Mouse (Mus musculus) limb, embryonic 14.5 days (tissue): ENCODE results near the gene Aldoc. TPM values are rescaled to one million over a fixed set of nuclear protein-coding genes. Genes with fewer than 3 reads are reported as not detected.

Source experiments
- ATAC-seq: fragments of 200-750 bp; cut with Nextera tagmentation; 2 replicates; pipeline ENCODE4 v1.8.0; 2017; ENCODE audit warnings: low read depth, moderate number of reproducible peaks, moderate TSS enrichment; ENCODE audit not compliant: low FRiP score
- DNase-seq: peaks from one replicate; pipeline ENCODE4 v3.0.0-alpha.2; 2015; ENCODE audit warnings: low spot score
- H3K27ac ChIP-seq: fragments of 300-500 bp; sonication (generic); replicated peaks from 2 replicates; pipeline ENCODE4 v1.5.1; 2014; ENCODE audit warnings: low read depth, mild to moderate bottlenecking, low read length, moderate library complexity, mixed read lengths
- H3K27me3 ChIP-seq: fragments of 300-500 bp; sonication (generic); 2 replicates; pipeline ENCODE4 v1.6.1; 2014; ENCODE audit warnings: low read length, mixed read lengths; ENCODE audit not compliant: control insufficient read depth, insufficient read depth
- H3K36me3 ChIP-seq: fragments of 300-500 bp; sonication (generic); 2 replicates; pipeline ENCODE4 v1.6.1; 2014; ENCODE audit warnings: mild to moderate bottlenecking, low read length, moderate library complexity, mixed read lengths; ENCODE audit not compliant: control insufficient read depth, insufficient read depth
- H3K4me1 ChIP-seq: fragments of 300-500 bp; sonication (generic); 2 replicates; pipeline ENCODE4 v1.6.1; 2014; ENCODE audit warnings: antibody characterized with exemption, low read length, mixed read lengths; ENCODE audit not compliant: control insufficient read depth, insufficient read depth
- H3K4me2 ChIP-seq: fragments of 300-500 bp; sonication (generic); replicated peaks from 2 replicates; pipeline ENCODE4 v1.6.1; 2014; ENCODE audit warnings: low read depth, mild to moderate bottlenecking, low read length, moderate library complexity; ENCODE audit not compliant: severe bottlenecking
- H3K4me3 ChIP-seq: fragments of 300-500 bp; sonication (generic); replicated peaks from 2 replicates; pipeline ENCODE4 v1.5.1; 2014; ENCODE audit warnings: low read length
- H3K9ac ChIP-seq: fragments of 300-500 bp; sonication (generic); 2 replicates; pipeline ENCODE4 v1.6.1; 2014; ENCODE audit warnings: mild to moderate bottlenecking, low read depth, low read length, moderate library complexity; ENCODE audit not compliant: severe bottlenecking
- H3K9me3 ChIP-seq: fragments of 300-500 bp; sonication (generic); 2 replicates; pipeline ENCODE4 v1.6.1; 2016; ENCODE audit warnings: low read length; ENCODE audit not compliant: control insufficient read depth
- POLR2A ChIP-seq: fragments of 200-500 bp; IDR thresholded peaks from 2 replicates; pipeline ENCODE4 v1.8.0; 2012; ENCODE audit warnings: inconsistent platforms, mild to moderate bottlenecking, moderate library complexity, borderline replicate concordance; ENCODE audit not compliant: insufficient read depth, insufficient read length; ENCODE audit errors: extremely low read depth
- WGBS: fragments of 180-500 bp; shearing (Covaris S2); extraction: QIAGEN DNeasy Blood & Tissue Kit; methylation state at CpG from one replicate; pipeline ENCODE4 v1.1.7; 2014; 5-methylcytosine and 5-hydroxymethylcytosine counted together
- polyA plus RNA-seq, 2 experiments: library from polyadenylated mRNA; depleted of rRNA in 1 of 2; stranded (reverse) in 1 of 2; unstranded in 1 of 2; fragments of >200 nt; fragmentation: Nextera tagmentation in 1 of 2; extraction: Ambion mirVana in 1 of 2; gene quantifications; 2 replicates each; pipeline versions ENCODE4 v1.2.1 to v1.2.3; 2012 to 2014

Gene Aldoc
- polyA plus RNA-seq, 2 experiments: 11.3 to 11.9 TPM

GRCm38 (mm10) chr11:78374147-78374546, 51.4 kb downstream of the Aldoc start:
- DNase-seq (no peak), ATAC-seq (no peak)
- H3K27me3 ChIP-seq: no peaks in the 10 kb centered on the region
- no peak overlapping the region for H3K9ac ChIP-seq
- 60% methylated on average over 8 of the region's 8 CpGs for WGBS
- H3K36me3 ChIP-seq: no peaks in the 10 kb centered on the region
- H3K27ac ChIP-seq: no peak overlapping the region
- no peak overlapping the region for H3K4me3 ChIP-seq
- peaks cover 13% of the 10 kb centered on the region for H3K4me1 ChIP-seq
- no peaks in the 10 kb centered on the region for H3K9me3 ChIP-seq
- no peak for TF ChIP-seq POLR2A
- no peak overlapping the region for H3K4me2 ChIP-seq

Other genes starting within 250 kb of the Aldoc start
- gene Eral1, start 242.6 kb upstream of the Aldoc start, polyA plus RNA-seq (2012; rRNA removed): 34.4 and 42.2 TPM in 2 replicates
- gene Eral1, start 242.6 kb upstream of the Aldoc start, polyA plus RNA-seq (2014; fragmentation: Nextera tagmentation; extraction: Ambion mirVana): 35.8 and 38.4 TPM in 2 replicates
- 11.7 and 15.9 TPM in 2 replicates for gene Fam222b, start 228.3 kb upstream of the Aldoc start, polyA plus RNA-seq (2012; rRNA removed)
- gene Fam222b, start 228.3 kb upstream of the Aldoc start, polyA plus RNA-seq (2014; fragmentation: Nextera tagmentation; extraction: Ambion mirVana): 13.3 and 18.1 TPM in 2 replicates
- 159 and 212 TPM in 2 replicates for gene Traf4, start 157.4 kb upstream of the Aldoc start, polyA plus RNA-seq (2012; rRNA removed)
- 59.0 and 67.7 TPM in 2 replicates for gene Traf4, start 157.4 kb upstream of the Aldoc start, polyA plus RNA-seq (2014; fragmentation: Nextera tagmentation; extraction: Ambion mirVana)
- 38.3 and 46.4 TPM in 2 replicates for gene Nek8, start 146.3 kb upstream of the Aldoc start, polyA plus RNA-seq (2012; rRNA removed)
- 11.9 and 17.2 TPM in 2 replicates for gene Nek8, start 146.3 kb upstream of the Aldoc start, polyA plus RNA-seq (2014; fragmentation: Nextera tagmentation; extraction: Ambion mirVana)
- 43.3 and 48.4 TPM in 2 replicates for gene Tlcd1, start 146.3 kb upstream of the Aldoc start, polyA plus RNA-seq (2012; rRNA removed)
- 19.4 and 21.4 TPM in 2 replicates for gene Tlcd1, start 146.3 kb upstream of the Aldoc start, polyA plus RNA-seq (2014; fragmentation: Nextera tagmentation; extraction: Ambion mirVana)
- gene Rpl23a, start 139.4 kb upstream of the Aldoc start, polyA plus RNA-seq (2012; rRNA removed): 1,666 and 3,231 TPM in 2 replicates
- 1,710 and 1,819 TPM in 2 replicates for gene Rpl23a, start 139.4 kb upstream of the Aldoc start, polyA plus RNA-seq (2014; fragmentation: Nextera tagmentation; extraction: Ambion mirVana)
- 163 and 228 TPM in 2 replicates for gene Rab34, start 134.5 kb upstream of the Aldoc start, polyA plus RNA-seq (2012; rRNA removed)
- gene Rab34, start 134.5 kb upstream of the Aldoc start, polyA plus RNA-seq (2014; fragmentation: Nextera tagmentation; extraction: Ambion mirVana): 171 and 181 TPM in 2 replicates
- 1.7 and 1.9 TPM in 2 replicates for gene Proca1, start 129.6 kb upstream of the Aldoc start, polyA plus RNA-seq (2012; rRNA removed)
- 2.1 and 3.2 TPM in 2 replicates for gene Proca1, start 129.6 kb upstream of the Aldoc start, polyA plus RNA-seq (2014; fragmentation: Nextera tagmentation; extraction: Ambion mirVana)
- gene Sdf2, start 77.2 kb upstream of the Aldoc start, polyA plus RNA-seq (2012; rRNA removed): 125 and 140 TPM in 2 replicates
- 93.8 and 107 TPM in 2 replicates for gene Sdf2, start 77.2 kb upstream of the Aldoc start, polyA plus RNA-seq (2014; fragmentation: Nextera tagmentation; extraction: Ambion mirVana)
- 30.6 and 31.4 TPM in 2 replicates for gene Supt6, start 77.0 kb upstream of the Aldoc start, polyA plus RNA-seq (2012; rRNA removed)
- 27.7 and 30.8 TPM in 2 replicates for gene Supt6, start 77.0 kb upstream of the Aldoc start, polyA plus RNA-seq (2014; fragmentation: Nextera tagmentation; extraction: Ambion mirVana)
- 58.7 and 61.7 TPM in 2 replicates for gene 2610507B11Rik, start 61.2 kb upstream of the Aldoc start, polyA plus RNA-seq (2012; rRNA removed)
- gene 2610507B11Rik, start 61.2 kb upstream of the Aldoc start, polyA plus RNA-seq (2014; fragmentation: Nextera tagmentation; extraction: Ambion mirVana): 72.6 and 82.1 TPM in 2 replicates
- gene BC030499, start 32.1 kb upstream of the Aldoc start, polyA plus RNA-seq (2012; rRNA removed): 0.40 and 0.58 TPM in 2 replicates
- 0.21 and 0.23 TPM in 2 replicates for gene BC030499, start 32.1 kb upstream of the Aldoc start, polyA plus RNA-seq (2014; fragmentation: Nextera tagmentation; extraction: Ambion mirVana)
- gene Spag5, start 21.4 kb upstream of the Aldoc start, polyA plus RNA-seq (2012; rRNA removed): 56.6 and 57.3 TPM in 2 replicates
- gene Spag5, start 21.4 kb upstream of the Aldoc start, polyA plus RNA-seq (2014; fragmentation: Nextera tagmentation; extraction: Ambion mirVana): 28.7 and 31.2 TPM in 2 replicates
- 95.5 and 135 TPM in 2 replicates for gene Pigs, start 5.4 kb downstream of the Aldoc start, polyA plus RNA-seq (2012; rRNA removed)
- gene Pigs, start 5.4 kb downstream of the Aldoc start, polyA plus RNA-seq (2014; fragmentation: Nextera tagmentation; extraction: Ambion mirVana): 79.7 and 88.4 TPM in 2 replicates
- gene Unc119, start 20.5 kb downstream of the Aldoc start, polyA plus RNA-seq (2012; rRNA removed): 114 and 143 TPM in 2 replicates
- gene Unc119, start 20.5 kb downstream of the Aldoc start, polyA plus RNA-seq (2014; fragmentation: Nextera tagmentation; extraction: Ambion mirVana): 55.7 and 66.9 TPM in 2 replicates
- 0.96 and 1.1 TPM in 2 replicates for gene Foxn1, start 63.6 kb downstream of the Aldoc start, polyA plus RNA-seq (2012; rRNA removed)
- 1.9 and 2.0 TPM in 2 replicates for gene Foxn1, start 63.6 kb downstream of the Aldoc start, polyA plus RNA-seq (2014; fragmentation: Nextera tagmentation; extraction: Ambion mirVana)
- 0.03 TPM in 1 of 2 replicates, not detected in the other for gene Slc13a2, start 99.2 kb downstream of the Aldoc start, polyA plus RNA-seq (2012; rRNA removed)
- 0.10 TPM in 1 of 2 replicates, not detected in the other for gene Slc13a2, start 99.2 kb downstream of the Aldoc start, polyA plus RNA-seq (2014; fragmentation: Nextera tagmentation; extraction: Ambion mirVana)
- 14.8 and 20.9 TPM in 2 replicates for gene Slc46a1, start 142.7 kb downstream of the Aldoc start, polyA plus RNA-seq (2012; rRNA removed)
- 19.9 and 20.3 TPM in 2 replicates for gene Slc46a1, start 142.7 kb downstream of the Aldoc start, polyA plus RNA-seq (2014; fragmentation: Nextera tagmentation; extraction: Ambion mirVana)
- gene Sarm1, start 174.8 kb downstream of the Aldoc start, polyA plus RNA-seq (2012; rRNA removed): 2.1 TPM in 2 replicates
- gene Sarm1, start 174.8 kb downstream of the Aldoc start, polyA plus RNA-seq (2014; fragmentation: Nextera tagmentation; extraction: Ambion mirVana): 1.7 and 2.6 TPM in 2 replicates
- 1.3 and 1.5 TPM in 2 replicates for gene Vtn, start 176.1 kb downstream of the Aldoc start, polyA plus RNA-seq (2012; rRNA removed)
- 0.41 and 0.43 TPM in 2 replicates for gene Vtn, start 176.1 kb downstream of the Aldoc start, polyA plus RNA-seq (2014; fragmentation: Nextera tagmentation; extraction: Ambion mirVana)
- gene Sebox, start 180.5 kb downstream of the Aldoc start, polyA plus RNA-seq (2012; rRNA removed): not detected in 2 replicates
- not detected in 2 replicates for gene Sebox, start 180.5 kb downstream of the Aldoc start, polyA plus RNA-seq (2014; fragmentation: Nextera tagmentation; extraction: Ambion mirVana)
- 30.2 and 39.8 TPM in 2 replicates for gene Tmem199, start 189.2 kb downstream of the Aldoc start, polyA plus RNA-seq (2012; rRNA removed)
- gene Tmem199, start 189.2 kb downstream of the Aldoc start, polyA plus RNA-seq (2014; fragmentation: Nextera tagmentation; extraction: Ambion mirVana): 39.7 and 40.1 TPM in 2 replicates
- 110 and 111 TPM in 2 replicates for gene Poldip2, start 189.2 kb downstream of the Aldoc start, polyA plus RNA-seq (2012; rRNA removed)
- gene Poldip2, start 189.2 kb downstream of the Aldoc start, polyA plus RNA-seq (2014; fragmentation: Nextera tagmentation; extraction: Ambion mirVana): 164 and 166 TPM in 2 replicates
- 55.7 and 58.5 TPM in 2 replicates for gene Tnfaip1, start 213.4 kb downstream of the Aldoc start, polyA plus RNA-seq (2012; rRNA removed)
- gene Tnfaip1, start 213.4 kb downstream of the Aldoc start, polyA plus RNA-seq (2014; fragmentation: Nextera tagmentation; extraction: Ambion mirVana): 83.4 and 87.0 TPM in 2 replicates
- gene Ift20, start 213.4 kb downstream of the Aldoc start, polyA plus RNA-seq (2012; rRNA removed): 105 and 133 TPM in 2 replicates
- 176 and 185 TPM in 2 replicates for gene Ift20, start 213.4 kb downstream of the Aldoc start, polyA plus RNA-seq (2014; fragmentation: Nextera tagmentation; extraction: Ambion mirVana)
- 42.6 and 44.5 TPM in 2 replicates for gene Tmem97, start 227.8 kb downstream of the Aldoc start, polyA plus RNA-seq (2012; rRNA removed)
- 82.9 and 103 TPM in 2 replicates for gene Tmem97, start 227.8 kb downstream of the Aldoc start, polyA plus RNA-seq (2014; fragmentation: Nextera tagmentation; extraction: Ambion mirVana)